Mouse (Mus musculus) C2C12 (cell line): Measurements from ENCODE around the gene Timm13. TPM values are rescaled to one million over a fixed set of nuclear protein-coding genes. Genes with fewer than 3 reads are reported as not detected.

Experiments
- H3K27me3 ChIP-seq: one replicate; pipeline ENCODE4 v1.6.1; 2011; ENCODE audit not compliant: control insufficient read depth, insufficient read depth, insufficient read length
- H3K36me3 ChIP-seq: one replicate; pipeline ENCODE4 v1.6.1; 2011; ENCODE audit not compliant: control insufficient read depth, insufficient read depth
- H3K4me3 ChIP-seq: one replicate; pipeline ENCODE4 v1.5.1; 2011; ENCODE audit warnings: mild to moderate bottlenecking, control low read depth; ENCODE audit not compliant: poor library complexity, insufficient read depth, severe bottlenecking
- H3K79me2 ChIP-seq: one replicate; pipeline ENCODE4 v1.6.1; 2011; ENCODE audit not compliant: control insufficient read depth, insufficient read depth
- H3K79me3 ChIP-seq: one replicate; pipeline ENCODE4 v1.6.1; 2011; ENCODE audit warnings: low read depth, control low read depth
- H3ac ChIP-seq: one replicate; pipeline ENCODE3; 2011; ENCODE audit warnings: low read depth; ENCODE audit not compliant: control insufficient read depth, insufficient read length
- CEBPB ChIP-seq: IDR thresholded peaks from one replicate; pipeline ENCODE4 v1.6.1; 2011; ENCODE audit warnings: low read depth, mild to moderate bottlenecking, control low read depth, moderate library complexity
- CTCF ChIP-seq: IDR thresholded peaks from one replicate; pipeline ENCODE4 v1.5.1; 2011; ENCODE audit not compliant: control insufficient read depth, insufficient read depth, insufficient read length
- FOSL1 ChIP-seq: IDR thresholded peaks from one replicate; pipeline ENCODE4 v1.8.0; 2011; ENCODE audit warnings: mild to moderate bottlenecking, low read length; ENCODE audit not compliant: poor library complexity, insufficient read depth, severe bottlenecking
- MAX ChIP-seq: IDR thresholded peaks from one replicate; pipeline ENCODE4 v1.6.1; 2011; ENCODE audit warnings: mild to moderate bottlenecking, control low read depth
- MYOD1 ChIP-seq: IDR thresholded peaks from one replicate; pipeline ENCODE4 v1.6.1; 2011; ENCODE audit warnings: low read depth; ENCODE audit not compliant: control insufficient read depth, insufficient read length
- MYOG ChIP-seq: IDR thresholded peaks from one replicate; pipeline ENCODE4 v1.6.1; 2011; ENCODE audit not compliant: control insufficient read depth, insufficient read length; ENCODE audit errors: extremely low read depth
- USF1 ChIP-seq: IDR thresholded peaks from one replicate; pipeline ENCODE4 v1.6.1; 2011; ENCODE audit warnings: low read depth, mild to moderate bottlenecking, control low read depth, moderate library complexity
- polyA plus RNA-seq: library from polyadenylated mRNA; unstranded; fragments of >200 nt; fragmentation: generic; extraction: Trizol; gene quantifications from one replicate; pipeline ENCODE4 v1.2.1, GENCODE M21; 2012; ENCODE audit warnings: missing spikeins

Timm13 gene
- polyA plus RNA-seq, 1 experiment, result 263 TPM

DNA sequence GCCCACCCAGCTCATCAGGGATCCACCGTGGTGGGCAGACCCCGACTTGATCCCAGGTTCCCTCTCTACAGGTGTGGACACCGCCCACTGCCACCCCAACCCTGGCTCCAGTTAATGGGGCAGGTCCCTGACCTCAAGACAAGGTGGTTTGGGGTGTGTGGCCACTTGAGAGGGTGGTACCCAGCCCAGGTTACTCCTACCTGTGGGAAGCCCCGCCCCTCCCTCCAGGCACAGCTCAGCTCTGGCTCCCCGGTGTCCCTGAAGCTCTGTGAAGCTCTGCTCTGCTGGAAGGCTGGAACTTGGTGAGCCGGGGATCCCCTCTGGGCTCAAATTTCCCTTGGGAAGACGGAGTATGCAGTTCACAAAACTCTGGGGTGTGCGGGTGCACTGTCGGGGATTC lies 29.2 kb downstream of the Timm13 start, which contains the start of gene Tmprss9:
Gene Tmprss9, plus strand, starts transcription at position 268 of the 400 bp plus-strand sequence.
- H3K36me3 ChIP-seq, result peaks cover 2% of the 10 kb centered on the region
- no peaks in the 10 kb centered on the region for H3K79me3 ChIP-seq
- peaks cover 4% of the 10 kb centered on the region for H3K27me3 ChIP-seq
- H3K79me2 ChIP-seq, result no peaks in the 10 kb centered on the region
- H3K4me3 ChIP-seq, result no peak within 1 kb of the TSS
- TF ChIP-seq CEBPB, result no peak
- TF ChIP-seq FOSL1, result no peak
- TF ChIP-seq USF1, result no peak
- TF ChIP-seq MYOG, result no peak
- TF ChIP-seq CTCF, result no peak
- no peak for TF ChIP-seq MAX
- no peak for TF ChIP-seq MYOD1
- H3ac ChIP-seq, result no peak within 1 kb of the TSS

- H3ac ChIP-seq, result no peak overlapping the region
- H3K36me3 ChIP-seq, result peaks cover 5% of the 10 kb centered on the region
- no peak overlapping the region for H3K4me3 ChIP-seq
- H3K27me3 ChIP-seq, result peaks cover 4% of the 10 kb centered on the region
- no peaks in the 10 kb centered on the region for H3K79me3 ChIP-seq
- TF ChIP-seq MYOG, result no peak
- H3K79me2 ChIP-seq, result no peaks in the 10 kb centered on the region
These were observed 29.8 kb downstream of the Timm13 start for GRCm38 (mm10) chr10:80870993-80871392.

DNA sequence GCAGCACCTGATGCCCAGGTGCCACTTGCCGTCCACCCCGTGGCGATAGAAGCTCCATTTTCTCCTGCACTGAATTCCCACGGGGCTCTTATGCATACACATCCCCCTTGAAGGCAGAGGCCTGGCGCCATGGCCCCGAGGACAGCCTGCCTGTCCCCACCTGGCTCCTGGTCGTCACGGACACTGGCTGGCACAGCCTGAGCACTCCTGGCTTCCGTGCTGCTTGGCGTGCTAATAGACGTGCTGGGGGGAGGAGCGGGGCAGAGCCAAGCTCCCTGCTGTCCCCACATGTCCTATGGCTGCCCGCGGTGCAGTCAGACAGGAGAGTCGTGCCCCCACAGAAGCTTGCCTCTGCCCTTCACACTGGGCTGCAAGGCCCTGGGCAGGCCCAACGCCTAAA lies 36.3 kb downstream of the Timm13 start:
- H3K36me3 ChIP-seq, result peaks cover 9% of the 10 kb centered on the region
- no peak overlapping the region for H3K4me3 ChIP-seq

GRCm38 (mm10) chr10:80862305-80862704 lies 38.5 kb downstream of the Timm13 start:
- no peak for TF ChIP-seq MYOD1
- Histone ChIP-seq H3K79me2 (peaks cover 27% of the 10 kb centered on the region), H3K79me3 (peaks cover 8% of the 10 kb centered on the region), H3K27me3 (no peaks in the 10 kb centered on the region), H3K36me3 (peaks cover 9% of the 10 kb centered on the region), H3K4me3 (no peak overlapping the region), H3ac (no peak overlapping the region)

More for the DNA sequence above, 36.3 kb downstream of the Timm13 start:
- Histone ChIP-seq H3ac (no peak overlapping the region), H3K79me2 (peaks cover 5% of the 10 kb centered on the region), H3K79me3 (no peaks in the 10 kb centered on the region), H3K27me3 (no peaks in the 10 kb centered on the region)
- no peak for TF ChIP-seq MAX
- TF ChIP-seq MYOG, result no peak
- no peak for TF ChIP-seq FOSL1
- TF ChIP-seq USF1, result no peak
- TF ChIP-seq CTCF, result no peak
- no peak for TF ChIP-seq CEBPB
- no peak for TF ChIP-seq MYOD1

- Histone ChIP-seq H3K36me3 (peaks cover 7% of the 10 kb centered on the region), H3K79me3 (peaks cover 31% of the 10 kb centered on the region), H3K4me3 (no peak overlapping the region), H3K79me2 (peaks cover 65% of the 10 kb centered on the region), H3K27me3 (no peaks in the 10 kb centered on the region), H3ac (no peak overlapping the region)
- TF ChIP-seq CTCF (no peak), MYOD1 (no peak), MAX (no peak), USF1 (no peak), CEBPB (no peak), FOSL1 (no peak), MYOG (no peak)
These were observed 42.3 kb downstream of the Timm13 start for GRCm38 (mm10) chr10:80858350-80858935.

- TF ChIP-seq MYOG (no peak), CEBPB (no peak), MAX (no peak), USF1 (no peak), FOSL1 (no peak), CTCF (no peak), MYOD1 (no peak)
- H3K79me3 ChIP-seq, result peaks cover 34% of the 10 kb centered on the region
- H3K4me3 ChIP-seq, result no peak overlapping the region
- peaks cover 12% of the 10 kb centered on the region for H3K36me3 ChIP-seq
- H3ac ChIP-seq, result no peak overlapping the region
- H3K27me3 ChIP-seq, result no peaks in the 10 kb centered on the region
- peaks cover 71% of the 10 kb centered on the region for H3K79me2 ChIP-seq
These were observed 42.9 kb downstream of the Timm13 start for GRCm38 (mm10) chr10:80857848-80858247.
